Mouse (Mus musculus) heart, embryonic 11.5 days (tissue): ENCODE data around the gene Slc24a2. TPM values are rescaled to one million over a fixed set of nuclear protein-coding genes. Genes with fewer than 3 reads are reported as not detected.

Source experiments
- ATAC-seq: fragments of 200-750 bp; cut with Nextera tagmentation; replicated peaks from 2 replicates; pipeline ENCODE4 v1.8.0; 2017; ENCODE audit warnings: moderate library complexity; ENCODE audit not compliant: insufficient number of reproducible peaks, low FRiP score, low TSS enrichment
- H3K27ac ChIP-seq: fragments of 300-500 bp; sonication (generic); 2 replicates; pipeline ENCODE4 v1.5.1; 2014; ENCODE audit warnings: mild to moderate bottlenecking, low read depth, low read length
- H3K27me3 ChIP-seq: fragments of 300-500 bp; sonication (generic); 2 replicates; pipeline ENCODE4 v1.6.1; 2014; ENCODE audit warnings: mild to moderate bottlenecking, low read length, mixed read lengths; ENCODE audit not compliant: control insufficient read depth, insufficient read depth
- H3K36me3 ChIP-seq: fragments of 300-500 bp; sonication (generic); 2 replicates; pipeline ENCODE4 v1.6.1; 2014; ENCODE audit warnings: mild to moderate bottlenecking, low read length, moderate library complexity, mixed read lengths; ENCODE audit not compliant: control insufficient read depth, insufficient read depth
- H3K4me1 ChIP-seq: fragments of 300-500 bp; sonication (generic); 2 replicates; pipeline ENCODE4 v1.6.1; 2014; ENCODE audit warnings: low read length; ENCODE audit not compliant: control insufficient read depth, insufficient read depth
- H3K4me2 ChIP-seq: fragments of 300-500 bp; sonication (generic); 2 replicates; pipeline ENCODE4 v1.6.1; 2014; ENCODE audit warnings: mild to moderate bottlenecking, moderate library complexity
- H3K4me3 ChIP-seq: fragments of 300-500 bp; sonication (generic); 2 replicates; pipeline ENCODE4 v1.5.1; 2014; ENCODE audit warnings: low read depth, low read length
- H3K9ac ChIP-seq: fragments of 300-500 bp; sonication (generic); 2 replicates; pipeline ENCODE4 v1.6.1; 2014; ENCODE audit warnings: mild to moderate bottlenecking, low read depth, low read length, moderate library complexity
- H3K9me3 ChIP-seq: fragments of 300-500 bp; sonication (generic); replicated peaks from 2 replicates; pipeline ENCODE4 v1.6.1; 2016; ENCODE audit warnings: low read length; ENCODE audit not compliant: control insufficient read depth
- WGBS: fragments of 180-500 bp; shearing (Covaris S2); extraction: QIAGEN DNeasy Blood & Tissue Kit; methylation state at CpG from one replicate; pipeline ENCODE4 v1.1.7; 2014; ENCODE audit not compliant: insufficient replicate concordance; 5-methylcytosine and 5-hydroxymethylcytosine counted together
- polyA plus RNA-seq: library from polyadenylated mRNA; unstranded; fragments of >200 nt; fragmentation: Nextera tagmentation; extraction: Ambion mirVana; gene quantifications from 2 replicates; pipeline ENCODE4 v1.2.1, GENCODE M21; 2014

The Slc24a2 gene
- polyA plus RNA-seq, 1 experiment from 2014 or later, result 6.5 TPM

GRCm38 (mm10) chr4:87049061-87049460, 181.2 kb downstream of the Slc24a2 start:
- Histone ChIP-seq H3K27me3 (no peaks in the 10 kb centered on the region), H3K27ac (no peak overlapping the region), H3K36me3 (no peaks in the 10 kb centered on the region), H3K4me1 (no peaks in the 10 kb centered on the region; the same call in 1 of the 2 replicates), H3K4me3 (no peak overlapping the region), H3K4me2 (no peak overlapping the region), H3K9me3 (no peaks in the 10 kb centered on the region), H3K9ac (no peak overlapping the region)
- no peak for ATAC-seq
- WGBS, result 65% methylated on average over 3 of the region's 3 CpGs

GRCm38 (mm10) chr4:87047131-87047530, 183.1 kb downstream of the Slc24a2 start:
- H3K4me3 ChIP-seq, result no peak overlapping the region
- H3K27ac ChIP-seq, result no peak overlapping the region
- H3K9ac ChIP-seq, result no peak overlapping the region
- H3K4me2 ChIP-seq, result no peak overlapping the region
- WGBS, result 72% methylated on average over 2 of the region's 2 CpGs
- no peaks in the 10 kb centered on the region for H3K9me3 ChIP-seq
- H3K4me1 ChIP-seq, result no peaks in the 10 kb centered on the region; the same call in 1 of the 2 replicates
- H3K36me3 ChIP-seq, result no peaks in the 10 kb centered on the region
- no peak for ATAC-seq
- H3K27me3 ChIP-seq, result no peaks in the 10 kb centered on the region

- WGBS, result 84% methylated on average over 9 of the region's 9 CpGs
- no peak for ATAC-seq
- Histone ChIP-seq H3K36me3 (no peaks in the 10 kb centered on the region), H3K27ac (no peak overlapping the region), H3K4me2 (no peak overlapping the region), H3K9me3 (no peaks in the 10 kb centered on the region), H3K4me3 (no peak overlapping the region), H3K4me1 (no peaks in the 10 kb centered on the region), H3K9ac (no peak overlapping the region), H3K27me3 (no peaks in the 10 kb centered on the region)
These were observed 187.0 kb downstream of the Slc24a2 start for GRCm38 (mm10) chr4:87043296-87043695.

GRCm38 (mm10) chr4:87041412-87041997, 188.8 kb downstream of the Slc24a2 start:
- Histone ChIP-seq H3K27me3 (no peaks in the 10 kb centered on the region), H3K4me1 (0 out of 2 replicates have a peak, but pooled peaks cover 1% of the 10 kb centered on the region), H3K36me3 (no peaks in the 10 kb centered on the region), H3K4me2 (no peak overlapping the region), H3K9me3 (no peaks in the 10 kb centered on the region), H3K9ac (no peak overlapping the region), H3K4me3 (no peak overlapping the region), H3K27ac (no peak overlapping the region)
- no peak for ATAC-seq
- WGBS, result 79% methylated on average over 7 of the region's 7 CpGs

- Histone ChIP-seq H3K4me3 (no peak overlapping the region), H3K4me2 (no peak overlapping the region), H3K9me3 (no peaks in the 10 kb centered on the region), H3K9ac (no peak overlapping the region), H3K4me1 (0 out of 2 replicates have a peak, but pooled peaks cover 2% of the 10 kb centered on the region), H3K36me3 (no peaks in the 10 kb centered on the region), H3K27me3 (no peaks in the 10 kb centered on the region), H3K27ac (no peak overlapping the region)
- ATAC-seq, result no peak
- 57% methylated on average over 4 of the region's 4 CpGs for WGBS
These were observed 192.7 kb downstream of the Slc24a2 start for GRCm38 (mm10) chr4:87037592-87037991.

- no peaks in the 10 kb centered on the region for H3K9me3 ChIP-seq
- WGBS, result 64% methylated on average over 5 of the region's 5 CpGs
These were observed 193.8 kb downstream of the Slc24a2 start for GRCm38 (mm10) chr4:87036507-87036906.

GRCm38 (mm10) chr4:87035701-87036100, 194.6 kb downstream of the Slc24a2 start:
- ATAC-seq, result no peak
- Histone ChIP-seq H3K9ac (no peak overlapping the region), H3K27ac (no peak overlapping the region), H3K4me1 (0 out of 2 replicates have a peak, but pooled peaks cover 2% of the 10 kb centered on the region), H3K36me3 (no peaks in the 10 kb centered on the region), H3K27me3 (no peaks in the 10 kb centered on the region), H3K9me3 (no peaks in the 10 kb centered on the region), H3K4me2 (no peak overlapping the region), H3K4me3 (no peak overlapping the region)
- 84% methylated on average over 10 of the region's 10 CpGs for WGBS

More at GRCm38 (mm10) chr4:87036507-87036906, 193.8 kb downstream of the Slc24a2 start:
- Histone ChIP-seq H3K9ac (no peak overlapping the region), H3K4me2 (no peak overlapping the region), H3K36me3 (no peaks in the 10 kb centered on the region), H3K4me1 (0 out of 2 replicates have a peak, but pooled peaks cover 2% of the 10 kb centered on the region), H3K27ac (no peak overlapping the region), H3K27me3 (no peaks in the 10 kb centered on the region), H3K4me3 (no peak overlapping the region)
- no peak for ATAC-seq

GRCm38 (mm10) chr4:87032632-87033031, 197.6 kb downstream of the Slc24a2 start:
- Histone ChIP-seq H3K36me3 (no peaks in the 10 kb centered on the region), H3K4me2 (no peak overlapping the region), H3K9ac (no peak overlapping the region), H3K27ac (no peak overlapping the region), H3K27me3 (no peaks in the 10 kb centered on the region), H3K4me3 (no peak overlapping the region), H3K4me1 (0 out of 2 replicates have a peak, but pooled peaks cover 2% of the 10 kb centered on the region), H3K9me3 (no peaks in the 10 kb centered on the region)
- WGBS, result 86% methylated on average over 8 of the region's 8 CpGs
- no peak for ATAC-seq

- no peak overlapping the region for H3K27ac ChIP-seq
- no peak overlapping the region for H3K9ac ChIP-seq
- no peak for ATAC-seq
- H3K4me3 ChIP-seq, result no peak overlapping the region
- whole genome bisulfite sequencing, result 78% methylated on average over 2 of the region's 2 CpGs
- H3K9me3 ChIP-seq, result no peaks in the 10 kb centered on the region
- no peaks in the 10 kb centered on the region for H3K27me3 ChIP-seq
- no peak overlapping the region for H3K4me2 ChIP-seq
- no peaks in the 10 kb centered on the region for H3K4me1 ChIP-seq
- no peaks in the 10 kb centered on the region for H3K36me3 ChIP-seq
These were observed 199.2 kb downstream of the Slc24a2 start for GRCm38 (mm10) chr4:87031076-87031475.
